Mouse (Mus musculus) ES-E14 (cell line): ENCODE measurements around the gene Dennd4b.

ENCODE experiments used
- MAFK ChIP-seq: IDR thresholded peaks from 2 replicates; pipeline ENCODE4 v1.6.1; 2014; ENCODE audit warnings: mild to moderate bottlenecking, low read depth, low read length, inconsistent platforms; ENCODE audit not compliant: insufficient read depth
- ZC3H11A ChIP-seq: IDR thresholded peaks from 2 replicates; pipeline ENCODE4 v1.6.1; 2012; ENCODE audit warnings: low read depth, mild to moderate bottlenecking, inconsistent platforms, low read length, borderline replicate concordance
- ZNF384 ChIP-seq: IDR thresholded peaks from 2 replicates; pipeline ENCODE4 v1.6.1; 2012; ENCODE audit warnings: low read depth, low read length, inconsistent platforms

- TF ChIP-seq ZC3H11A (no peak), ZNF384 (no peak), MAFK (no peak)
These were observed 29.1 kb downstream of the Dennd4b start for GRCm38 (mm10) chr3:90294064-90294440.
